Mouse (Mus musculus) MEL (cell line): ENCODE measurements around the gene Net1. TPM values are rescaled to one million over a fixed set of nuclear protein-coding genes. Genes with fewer than 3 reads are reported as not detected.

ENCODE experiments used
- DNase-seq: peaks from one replicate; pipeline ENCODE4 v3.0.0; 2011; ENCODE audit warnings: low read depth, low spot score
- H3K27ac ChIP-seq: 2 replicates; pipeline ENCODE4 v1.5.1; 2012; ENCODE audit warnings: low read depth, mild to moderate bottlenecking, control low read depth, low read length, moderate library complexity; ENCODE audit not compliant: control insufficient read depth
- H3K27me3 ChIP-seq, 2 experiments: fragments of 150-350 bp in 1 of 2; sonication (generic) in 1 of 2; 2 replicates each; pipeline ENCODE4 v1.6.1; 2012; ENCODE audit warnings: low read length in 2 of 2, mild to moderate bottlenecking in 2 of 2, improper control_type of control experiment in 1 of 2, moderate library complexity in 1 of 2; ENCODE audit not compliant: insufficient read depth in 2 of 2, control insufficient read depth in 1 of 2
- H3K36me3 ChIP-seq, 2 experiments: 2 replicates each; pipeline ENCODE4 v1.6.1; 2012 to 2014; ENCODE audit warnings: low read length in 2 of 2, improper control_type of control experiment in 1 of 2, inconsistent platforms in 1 of 2, mild to moderate bottlenecking in 1 of 2; ENCODE audit not compliant: insufficient read depth in 2 of 2, control insufficient read depth in 1 of 2
- H3K4me1 ChIP-seq, 2 experiments: fragments of 150-350 bp in 1 of 2; sonication (generic) in 1 of 2; 2 replicates each; pipeline ENCODE4 v1.6.1; 2012; ENCODE audit warnings: low read length in 2 of 2, improper control_type of control experiment in 1 of 2, mild to moderate bottlenecking in 1 of 2; ENCODE audit not compliant: insufficient read depth in 2 of 2, control insufficient read depth in 1 of 2
- H3K4me3 ChIP-seq, 2 experiments: fragments of 150-350 bp in 1 of 2; sonication (generic) in 1 of 2; 2 replicates each; pipeline ENCODE4 v1.5.1; 2012; ENCODE audit warnings: low read depth in 2 of 2, low read length in 2 of 2, mild to moderate bottlenecking in 2 of 2, moderate library complexity in 2 of 2, control low read depth in 1 of 2, improper control_type of control experiment in 1 of 2; ENCODE audit not compliant: control insufficient read depth in 1 of 2, insufficient read depth in 1 of 2
- H3K79me2 ChIP-seq: 2 replicates; pipeline ENCODE4 v1.6.1; 2012; ENCODE audit warnings: mild to moderate bottlenecking, low read length, moderate library complexity; ENCODE audit not compliant: control insufficient read depth, poor library complexity, insufficient read depth
- H3K9ac ChIP-seq: 2 replicates; pipeline ENCODE4 v1.6.1; 2012; ENCODE audit warnings: low read depth, mild to moderate bottlenecking, control low read depth, low read length, moderate library complexity; ENCODE audit not compliant: control insufficient read depth, poor library complexity, severe bottlenecking
- H3K9me3 ChIP-seq: fragments of 150-350 bp; sonication (generic); replicated peaks from 2 replicates; pipeline ENCODE4 v1.6.1; 2012; ENCODE audit warnings: mild to moderate bottlenecking, low read length, improper control_type of control experiment, moderate library complexity; ENCODE audit not compliant: insufficient read depth
- CHD1 ChIP-seq: IDR thresholded peaks from 2 replicates; pipeline ENCODE4 v1.6.1; 2012; ENCODE audit warnings: low read depth, mild to moderate bottlenecking, inconsistent platforms, low read length, improper control_type of control experiment
- ELF1 ChIP-seq: IDR thresholded peaks from 2 replicates; pipeline ENCODE4 v1.6.1; 2014; ENCODE audit warnings: low read depth, mild to moderate bottlenecking, inconsistent platforms, low read length, improper control_type of control experiment, moderate library complexity
- EP300 ChIP-seq, 2 experiments: IDR thresholded peaks; 2 replicates each; pipeline ENCODE4 v1.6.1; 2011; ENCODE audit warnings: improper control_type of control experiment in 2 of 2, low read length in 2 of 2, low read depth in 1 of 2, mild to moderate bottlenecking in 1 of 2
- ETS1 ChIP-seq: IDR thresholded peaks from 2 replicates; pipeline ENCODE4 v1.6.1; 2012; ENCODE audit warnings: low read depth, mild to moderate bottlenecking, inconsistent platforms, low read length, improper control_type of control experiment, moderate library complexity
- GABPA ChIP-seq: IDR thresholded peaks from 2 replicates; pipeline ENCODE4 v1.6.1; 2012; ENCODE audit warnings: low read depth, mild to moderate bottlenecking, inconsistent platforms, low read length, improper control_type of control experiment, moderate library complexity
- GATA1 ChIP-seq: IDR thresholded peaks from 2 replicates; pipeline ENCODE4 v1.6.1; 2011; ENCODE audit warnings: low read depth, low read length, improper control_type of control experiment
- KAT2A ChIP-seq: conservative IDR thresholded peaks from 2 replicates; pipeline ENCODE4 v1.6.1; 2012; ENCODE audit warnings: low read depth, low read length, improper control_type of control experiment, inconsistent platforms
- MAX ChIP-seq: IDR thresholded peaks from 2 replicates; pipeline ENCODE4 v1.6.1; 2011; ENCODE audit warnings: low read length, improper control_type of control experiment
- MAZ ChIP-seq: IDR thresholded peaks from 2 replicates; pipeline ENCODE4 v1.6.1; 2012; ENCODE audit warnings: low read depth, mild to moderate bottlenecking, inconsistent platforms, low read length, improper control_type of control experiment
- MEF2A ChIP-seq: IDR thresholded peaks from 2 replicates; pipeline ENCODE4 v1.6.1; 2014; ENCODE audit warnings: low read depth, mild to moderate bottlenecking, inconsistent platforms, low read length, improper control_type of control experiment; ENCODE audit not compliant: poor library complexity, insufficient replicate concordance, severe bottlenecking; ENCODE audit errors: extremely low read depth
- MXI1 ChIP-seq: IDR thresholded peaks from 2 replicates; pipeline ENCODE4 v1.6.1; 2011; ENCODE audit warnings: mild to moderate bottlenecking, low read depth, low read length, improper control_type of control experiment
- MYB ChIP-seq: IDR thresholded peaks from 2 replicates; pipeline ENCODE4 v1.6.1; 2011; ENCODE audit warnings: mild to moderate bottlenecking, low read depth, low read length, improper control_type of control experiment
- MYC ChIP-seq: IDR thresholded peaks from 2 replicates; pipeline ENCODE4 v1.6.1; 2011; ENCODE audit warnings: low read depth, mild to moderate bottlenecking, low read length, improper control_type of control experiment, moderate library complexity
- POLR2A ChIP-seq, 2 experiments: IDR thresholded peaks; 2 replicates each; pipeline ENCODE4 v1.6.1; 2011 to 2012; ENCODE audit warnings: low read length in 2 of 2, mild to moderate bottlenecking in 2 of 2, control low read depth in 1 of 2, improper control_type of control experiment in 1 of 2, low read depth in 1 of 2, moderate library complexity in 1 of 2; ENCODE audit not compliant: control insufficient read depth in 1 of 2, insufficient read depth in 1 of 2, poor library complexity in 1 of 2
- POLR2AphosphoS2 ChIP-seq: IDR thresholded peaks from 2 replicates; pipeline ENCODE4 v1.6.1; 2011; ENCODE audit warnings: low read length, improper control_type of control experiment
- POLR2AphosphoS5 ChIP-seq: IDR thresholded peaks from 2 replicates; pipeline ENCODE4 v1.6.1; 2012; ENCODE audit warnings: low read depth, borderline replicate concordance, mild to moderate bottlenecking, inconsistent platforms, low read length, moderate library complexity, mixed read lengths
- SIN3A ChIP-seq: IDR thresholded peaks from 2 replicates; pipeline ENCODE4 v1.6.1; 2012; ENCODE audit warnings: low read length, improper control_type of control experiment, inconsistent platforms
- SMC3 ChIP-seq: IDR thresholded peaks from 2 replicates; pipeline ENCODE4 v1.6.1; 2011; ENCODE audit warnings: low read depth, low read length, improper control_type of control experiment
- TAL1 ChIP-seq: IDR thresholded peaks from 2 replicates; pipeline ENCODE4 v1.6.1; 2012; ENCODE audit warnings: mild to moderate bottlenecking, inconsistent platforms, low read length, moderate library complexity, mixed read lengths
- TBP ChIP-seq: IDR thresholded peaks from 2 replicates; pipeline ENCODE4 v1.8.0; 2011; ENCODE audit warnings: low read depth, low read length, improper control_type of control experiment
- TCF12 ChIP-seq: IDR thresholded peaks from 2 replicates; pipeline ENCODE4 v1.6.1; 2014; ENCODE audit warnings: low read depth, mild to moderate bottlenecking, inconsistent platforms, low read length, improper control_type of control experiment, moderate library complexity
- UBTF ChIP-seq: IDR thresholded peaks from 2 replicates; pipeline ENCODE4 v1.6.1; 2012; ENCODE audit warnings: low read depth, mild to moderate bottlenecking, inconsistent platforms, low read length, improper control_type of control experiment, moderate library complexity, borderline replicate concordance; ENCODE audit not compliant: insufficient read depth
- USF1 ChIP-seq: IDR thresholded peaks from 2 replicates; pipeline ENCODE4 v1.6.1; 2014; ENCODE audit warnings: low read depth, mild to moderate bottlenecking, inconsistent platforms, low read length, improper control_type of control experiment, moderate library complexity
- USF2 ChIP-seq, 2 experiments: IDR thresholded peaks; 2 replicates each; pipeline ENCODE4 v1.6.1; 2011 to 2012; ENCODE audit warnings: improper control_type of control experiment in 2 of 2, low read length in 2 of 2, borderline replicate concordance in 1 of 2, inconsistent platforms in 1 of 2, low read depth in 1 of 2, mild to moderate bottlenecking in 1 of 2; ENCODE audit not compliant: insufficient read depth in 1 of 2
- ZKSCAN1 ChIP-seq: IDR thresholded peaks from 2 replicates; pipeline ENCODE4 v1.6.1; 2012; ENCODE audit warnings: low read depth, mild to moderate bottlenecking, inconsistent platforms, low read length, improper control_type of control experiment, moderate library complexity
- ZMIZ1 ChIP-seq: IDR thresholded peaks from 2 replicates; pipeline ENCODE4 v1.6.1; 2012; ENCODE audit warnings: low read depth, mild to moderate bottlenecking, inconsistent platforms, low read length, improper control_type of control experiment, moderate library complexity
- ZNF384 ChIP-seq: IDR thresholded peaks from 2 replicates; pipeline ENCODE4 v1.6.1; 2012; ENCODE audit warnings: low read depth, mild to moderate bottlenecking, inconsistent platforms, low read length, improper control_type of control experiment
- polyA plus RNA-seq, 2 experiments: library from polyadenylated mRNA; stranded (reverse) in 1 of 2; unstranded in 1 of 2; fragments of >175 nt in 1 of 2; fragments of >200 nt in 1 of 2; gene quantifications; 2 replicates each; pipeline versions ENCODE4 v1.2.1 to v1.2.4; 2012; ENCODE audit warnings: low replicate concordance in 2 of 2, low read depth in 1 of 2; ENCODE audit not compliant: insufficient read length in 2 of 2, insufficient read depth in 1 of 2, missing spikeins in 1 of 2
- total RNA-seq: library from RNA; depleted of rRNA; stranded (reverse); fragments of 300-350 nt; gene quantifications from 2 replicates; pipeline ENCODE4 v1.2.3, GENCODE M21; 2012

Net1 gene
- total and polyA plus RNA-seq, 3 experiments: 29.8 to 125 (median 63.2) TPM

DNA sequence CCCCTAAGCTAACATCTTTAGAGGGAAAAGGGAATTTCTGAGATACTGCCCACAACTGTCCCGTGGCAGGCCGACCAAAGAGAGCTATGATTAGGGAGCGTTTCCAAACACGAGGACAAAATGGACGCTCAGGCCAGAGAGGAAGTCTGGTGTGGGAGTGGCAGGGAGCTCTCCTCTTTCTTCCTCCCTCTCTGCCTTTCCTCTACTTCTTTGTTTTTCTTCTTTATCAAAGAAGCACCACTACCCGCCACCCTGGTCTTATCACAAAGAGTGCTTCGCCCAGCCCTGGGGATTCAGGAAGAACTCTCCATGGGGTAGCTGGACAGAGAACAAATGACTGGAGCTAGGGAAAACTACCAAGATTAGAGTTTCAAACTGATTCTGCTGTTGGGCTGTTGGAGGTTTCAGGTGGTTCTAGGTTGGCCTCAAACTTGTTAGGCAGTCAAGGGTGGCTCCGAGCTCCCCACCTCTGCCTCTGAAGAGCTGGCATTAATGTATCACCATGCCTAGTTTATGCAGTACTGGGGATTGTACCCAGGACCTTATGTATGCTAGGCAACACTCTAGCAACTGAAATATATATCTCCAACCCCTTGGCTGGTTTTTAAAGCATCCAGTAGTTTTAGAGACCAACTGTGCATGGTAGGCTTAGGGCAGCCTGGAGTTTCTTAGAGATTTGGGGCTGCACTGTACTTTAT lies 51.5 kb downstream of the Net1 start (continued):
- TF ChIP-seq MEF2A (no peak), SMC3 (no peak), GABPA (no peak), MYB (no peak; the same call in 1 of the 2 replicates), KAT2A (no peak)
- TF ChIP-seq, all 39 proteins: peak for 20

DNA sequence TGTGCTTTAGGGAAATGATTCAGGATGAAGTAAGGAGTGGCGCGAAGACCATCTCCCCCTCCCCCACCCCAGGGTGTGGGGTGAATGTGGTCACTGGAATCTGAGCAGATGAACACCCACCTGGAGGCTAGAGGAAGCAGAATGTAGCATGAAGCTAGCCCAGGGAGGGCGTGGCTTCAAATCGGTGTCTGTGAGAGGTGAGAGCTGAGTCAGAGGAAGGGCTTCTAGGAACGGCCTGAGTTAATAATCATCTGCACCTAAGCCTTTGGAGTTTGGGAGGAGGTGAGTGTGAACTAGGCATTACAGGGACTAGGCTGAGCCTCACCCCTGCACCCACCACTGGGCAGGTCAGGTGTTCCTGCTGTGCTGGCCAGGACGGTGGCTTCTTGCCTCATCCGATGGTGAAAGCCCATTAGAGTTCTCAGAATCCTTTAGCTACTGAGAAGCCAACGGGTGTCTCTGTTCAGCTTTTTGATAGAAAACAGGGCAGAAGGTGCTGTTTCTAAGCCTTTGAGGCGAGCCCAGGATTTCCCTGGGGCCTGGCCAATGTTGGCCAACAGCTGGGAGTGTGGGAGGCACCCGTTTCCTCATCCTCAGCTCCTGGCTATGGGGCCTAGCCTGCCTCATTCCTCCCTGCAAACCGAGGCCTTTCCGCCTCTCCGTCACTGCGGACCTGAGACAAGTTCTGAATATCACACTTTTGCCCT lies 52.2 kb downstream of the Net1 start:
- Histone ChIP-seq H3K4me1 (peaks cover 8 to 44% of the 10 kb centered on the region in 2 experiments), H3K4me3 (peak overlapping the region; percentile 41 to 51), H3K27ac (peak overlapping the region; percentile 97), H3K27me3 (no peaks in the 10 kb centered on the region), H3K36me3 (peaks cover 0 to 36% of the 10 kb centered on the region in 2 experiments; a peak in 2 of 4 replicates), H3K9ac (peak overlapping the region; percentile 71), H3K9me3 (no peaks in the 10 kb centered on the region), H3K79me2 (no peaks in the 10 kb centered on the region; the same call in 1 of the 2 replicates)
- TF ChIP-seq GATA1 (no peak), ETS1 (peak; percentile 49; the same call in 1 of the 2 replicates), TBP (peak; percentile 39; the same call in 1 of the 2 replicates), ZMIZ1 (no peak), MYB (no peak), POLR2AphosphoS2 (peak; percentile 12; the same call in 1 of the 2 replicates), ELF1 (no peak), POLR2AphosphoS5 (no peak), MAX (no peak), EP300 (IDR thresholded peaks at IDR 0.05; ENCODE audit: low read depth in 1 of 2, low read length in 2 of 2) (peak in 1 of 2 experiments; percentile 50; a peak in 1 of 4 replicates), ZNF384 (no peak), CHD1 (peak; percentile 54; the same call in 1 of the 2 replicates), MAZ (no peak), MXI1 (peak; percentile 48; the same call in 1 of the 2 replicates), USF2 (IDR thresholded peaks at IDR 0.05; ENCODE audit: borderline replicate concordance in 1 of 2, insufficient read depth in 1 of 2, low read depth in 1 of 2, low read length in 2 of 2) (no peak), MEF2A (no peak), MYC (no peak), TCF12 (no peak), TAL1 (0 out of 2 replicates have a peak, but pooled peaks have one; percentile 9), SMC3 (no peak), USF1 (no peak), ZKSCAN1 (no peak), POLR2A (IDR thresholded peaks at IDR 0.05; ENCODE audit: control insufficient read depth in 1 of 2, insufficient read depth in 1 of 2, low read depth in 1 of 2, low read length in 2 of 2, poor library complexity in 1 of 2) (peak in 1 of 2 experiments; percentile 56; a peak in 2 of 4 replicates), SIN3A (no peak), UBTF (no peak)
- peak; percentile 83 for DNase-seq
